8 mouse cellular contexts compared by ENCODE assay signal in the genomic region with DNA sequence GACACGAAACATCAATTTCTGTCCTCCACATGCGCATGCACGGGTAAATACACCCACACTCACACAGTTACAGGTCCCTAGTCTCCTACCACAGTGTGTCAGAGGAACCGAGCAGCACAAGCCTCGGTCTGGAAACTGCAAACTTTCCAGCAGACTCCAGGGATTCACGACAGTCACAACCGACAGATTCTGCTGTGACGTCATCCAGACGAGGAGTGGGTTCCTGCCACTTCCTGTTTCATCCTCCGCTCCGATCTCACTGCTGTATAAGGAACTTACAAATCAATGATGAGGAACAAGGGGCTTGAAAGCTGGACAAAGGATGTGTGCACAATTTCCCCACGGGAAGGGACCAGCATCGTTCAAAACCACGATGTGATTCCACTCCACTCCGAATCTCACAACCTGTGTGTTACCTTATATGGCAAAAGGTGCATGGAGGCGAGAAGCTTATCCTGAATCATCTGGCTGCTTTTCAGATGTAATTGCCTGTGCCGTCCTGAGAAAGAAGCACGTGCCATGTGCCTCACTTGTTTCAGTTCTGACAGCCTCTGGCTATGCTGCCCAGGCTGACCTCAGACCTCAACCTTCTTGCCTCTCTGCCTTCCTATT. TPM values are rescaled to one million over a fixed set of nuclear protein-coding genes. Genes with fewer than 3 reads are reported as not detected.
DNase-seq lines count a peak whose midpoint lies in the region; ATAC-seq lines count a peak whose summit lies in the region.

No protein-coding gene starts in this region.

- H3K27ac ChIP-seq in embryonic facial prominence, embryonic 13.5 days, result no peak overlapping the region
- H3K27ac ChIP-seq in intestine, embryonic 14.5 days (ENCODE audit: low read depth), result 0 out of 2 replicates have a peak overlapping the region, but pooled peaks have one; percentile 48
- H3K27ac ChIP-seq in liver, embryonic 15.5 days (replicated peaks), result peak overlapping the region; percentile 93
- H3K27ac ChIP-seq in neural tube, embryonic 15.5 days (replicated peaks), result peak overlapping the region; percentile 63

- H3K4me1 ChIP-seq in embryonic facial prominence, embryonic 13.5 days, result 0 out of 2 replicates have a peak, but pooled peaks cover 7% of the 10 kb centered on the region
- H3K4me1 ChIP-seq in intestine, embryonic 14.5 days (replicated peaks; ENCODE audit: control insufficient read depth, insufficient read depth, low read length), result no peaks in the 10 kb centered on the region
- H3K4me1 ChIP-seq in liver, embryonic 15.5 days (replicated peaks), result peaks cover 62% of the 10 kb centered on the region
- peaks cover 12% of the 10 kb centered on the region for H3K4me1 ChIP-seq in neural tube, embryonic 15.5 days

- H3K9me3 ChIP-seq in embryonic facial prominence, embryonic 13.5 days, result no peaks in the 10 kb centered on the region
- H3K9me3 ChIP-seq in intestine, embryonic 14.5 days (ENCODE audit: control insufficient read depth, low read length), result no peaks in the 10 kb centered on the region
- no peaks in the 10 kb centered on the region for H3K9me3 ChIP-seq in liver, embryonic 15.5 days (replicated peaks)
- H3K9me3 ChIP-seq in neural tube, embryonic 15.5 days (replicated peaks), result no peaks in the 10 kb centered on the region

- no peaks in the 10 kb centered on the region for H3K36me3 ChIP-seq in embryonic facial prominence, embryonic 13.5 days
- no peaks in the 10 kb centered on the region for H3K36me3 ChIP-seq in intestine, embryonic 14.5 days (ENCODE audit: control insufficient read depth, insufficient read depth, low read length)
- H3K36me3 ChIP-seq in liver, embryonic 15.5 days (replicated peaks), result no peaks in the 10 kb centered on the region
- no peaks in the 10 kb centered on the region for H3K36me3 ChIP-seq in neural tube, embryonic 15.5 days

- H3K27me3 ChIP-seq in embryonic facial prominence, embryonic 13.5 days, result no peaks in the 10 kb centered on the region
- H3K27me3 ChIP-seq in intestine, embryonic 14.5 days (replicated peaks; ENCODE audit: control insufficient read depth, insufficient read depth, low read length), result no peaks in the 10 kb centered on the region
- 0 out of 2 replicates have a peak, but pooled peaks cover 7% of the 10 kb centered on the region for H3K27me3 ChIP-seq in liver, embryonic 15.5 days
- H3K27me3 ChIP-seq in neural tube, embryonic 15.5 days (replicated peaks), result no peaks in the 10 kb centered on the region

- peak overlapping the region; percentile 15; the same call in 1 of the 2 replicates for H3K4me3 ChIP-seq in embryonic facial prominence, embryonic 13.5 days
- peak overlapping the region; percentile 24 for H3K4me3 ChIP-seq in intestine, embryonic 14.5 days (ENCODE audit: low read depth, low read length)
- H3K4me3 ChIP-seq in liver, embryonic 15.5 days (replicated peaks), result peak overlapping the region; percentile 29
- H3K4me3 ChIP-seq in neural tube, embryonic 15.5 days (replicated peaks), result peak overlapping the region; percentile 28

- peak overlapping the region; percentile 40 for H3K4me2 ChIP-seq in embryonic facial prominence, embryonic 13.5 days
- peak overlapping the region; percentile 47 for H3K4me2 ChIP-seq in intestine, embryonic 14.5 days (ENCODE audit: low read length)
- peak overlapping the region; percentile 62 for H3K4me2 ChIP-seq in liver, embryonic 15.5 days
- H3K4me2 ChIP-seq in neural tube, embryonic 15.5 days, result peak overlapping the region; percentile 47

- peak; percentile 45 for DNase-seq in kidney, postnatal 10 days
- no peak for DNase-seq in kidney, postnatal 36 days
- DNase-seq in intestine, embryonic 14.5 days (ENCODE audit: low spot score), result peak; percentile 64
- no peak for DNase-seq in cerebellum, adult 11-12 months
- DNase-seq in adrenal gland, postnatal 25 days, result no peak

- 48% methylated on average over 18 of the region's 18 CpGs for WGBS in embryonic facial prominence, embryonic 13.5 days
- WGBS in intestine, embryonic 14.5 days, result 38% methylated on average over 18 of the region's 18 CpGs
- WGBS in liver, embryonic 15.5 days (ENCODE audit: insufficient replicate concordance), result 25% methylated on average over 18 of the region's 18 CpGs
- WGBS in neural tube, embryonic 15.5 days, result 50% methylated on average over 18 of the region's 18 CpGs

- ATAC-seq in embryonic facial prominence, embryonic 13.5 days (ENCODE audit: insufficient number of reproducible peaks, insufficient read depth, low FRiP score, low TSS enrichment, low read depth), result no peak
- peak; percentile 40; the same call in 1 of the 2 replicates for ATAC-seq in intestine, embryonic 14.5 days (replicated peaks; ENCODE audit: low FRiP score, low TSS enrichment, low read depth)
- ATAC-seq in liver, embryonic 15.5 days (ENCODE audit: insufficient read depth), result no peak
- ATAC-seq in neural tube, embryonic 15.5 days (ENCODE audit: low FRiP score), result peak; percentile 61; the same call in 1 of the 2 replicates

- 0 out of 2 replicates have a peak overlapping the region, but pooled peaks have one; percentile 41 for H3K9ac ChIP-seq in embryonic facial prominence, embryonic 13.5 days
- peak overlapping the region; percentile 10; the same call in 1 of the 2 replicates for H3K9ac ChIP-seq in intestine, embryonic 14.5 days (ENCODE audit: low read length)
- H3K9ac ChIP-seq in liver, embryonic 15.5 days, result peak overlapping the region; percentile 2; the same call in 1 of the 2 replicates
- H3K9ac ChIP-seq in neural tube, embryonic 15.5 days (replicated peaks), result peak overlapping the region; percentile 26; the same call in 1 of the 2 replicates

RNA-seq across cellular contexts. Expression of a gene that starts 14.6 kb away (rescaled TPM):
- polyA plus RNA-seq in embryonic facial prominence, embryonic 13.5 days (2015; fragmentation: Nextera tagmentation; extraction: Ambion mirVana), result 49.4 and 52.0 TPM in 2 replicates
- polyA plus RNA-seq in intestine, embryonic 14.5 days (2014; fragmentation: Nextera tagmentation; extraction: Ambion mirVana), result 49.4 and 49.6 TPM in 2 replicates
- 13.3 and 17.4 TPM in 2 replicates for polyA plus RNA-seq in liver, embryonic 15.5 days (2015; fragmentation: Nextera tagmentation; extraction: Ambion mirVana)
- 44.4 and 47.0 TPM in 2 replicates for polyA plus RNA-seq in neural tube, embryonic 15.5 days (2015; fragmentation: Nextera tagmentation; extraction: Ambion mirVana)
- 101 and 109 TPM in 2 replicates for total RNA-seq in adrenal gland, postnatal 25 days (2021)

RNA-seq across cellular contexts. Expression of a gene that starts 21.9 kb away (rescaled TPM):
- 507 and 586 TPM in 2 replicates for polyA plus RNA-seq in embryonic facial prominence, embryonic 13.5 days (2015; fragmentation: Nextera tagmentation; extraction: Ambion mirVana)
- polyA plus RNA-seq in intestine, embryonic 14.5 days (2014; fragmentation: Nextera tagmentation; extraction: Ambion mirVana), result 505 and 521 TPM in 2 replicates
- polyA plus RNA-seq in liver, embryonic 15.5 days (2015; fragmentation: Nextera tagmentation; extraction: Ambion mirVana), result 499 and 578 TPM in 2 replicates
- polyA plus RNA-seq in neural tube, embryonic 15.5 days (2015; fragmentation: Nextera tagmentation; extraction: Ambion mirVana), result 547 and 548 TPM in 2 replicates
- 338 and 346 TPM in 2 replicates for total RNA-seq in adrenal gland, postnatal 25 days (2021)

Comparison
In these comparisons a context has a peak if more than half of its experiments do, and no peak if none do; other contexts are left out.
1. DNase-seq: peak in kidney, postnatal 10 days (single experiment) and intestine, embryonic 14.5 days (single experiment); none in kidney, postnatal 36 days (0 of 2), cerebellum, adult 11-12 months (single experiment) and adrenal gland, postnatal 25 days (single experiment).
2. ATAC-seq: peak in intestine, embryonic 14.5 days (single experiment) and neural tube, embryonic 15.5 days (single experiment); none in embryonic facial prominence, embryonic 13.5 days (single experiment) and liver, embryonic 15.5 days (single experiment).
3. Peak in every context shown above with its lines, with median percentiles within 50 percentile points of each other: H3K4me2 ChIP-seq, H3K4me3 ChIP-seq and H3K9ac ChIP-seq.